Mouse (Mus musculus) cortical plate, adult 2 months (tissue): ENCODE measurements around the gene Rasa4.

Experiments used
- CTCF ChIP-seq: fragments of 200-500 bp; IDR thresholded peaks from 2 replicates; pipeline ENCODE4 v1.5.1; 2011; ENCODE audit warnings: mild to moderate bottlenecking, control low read depth, low read length; ENCODE audit not compliant: insufficient read depth; ENCODE audit errors: extremely low read depth
- POLR2A ChIP-seq: fragments of 200-500 bp; IDR thresholded peaks from 2 replicates; pipeline ENCODE4 v1.6.1; 2011; ENCODE audit warnings: mild to moderate bottlenecking, low read length, control low read depth; ENCODE audit not compliant: insufficient read depth; ENCODE audit errors: extremely low read depth

GRCm38 (mm10) chr5:136049926-136050325 is 33.8 kb upstream of the Rasa4 start:
- TF ChIP-seq CTCF (no peak), POLR2A (no peak)
